Mouse (Mus musculus): ENCODE measurements around the gene Lhx3. TPM values are rescaled to one million over a fixed set of nuclear protein-coding genes. Genes with fewer than 3 reads are reported as not detected.

The Lhx3 gene
- polyA plus RNA-seq (2016; fragmentation: Nextera tagmentation; extraction: Ambion mirVana): 8.7 and 12.0 TPM in 2 replicates

- Histone ChIP-seq H3K27me3 (peaks cover 55% of the 10 kb centered on the region), H3K4me1 (peaks cover 26% of the 10 kb centered on the region), H3K4me2 (replicated peaks) (no peak within 1 kb of the TSS), H3K4me3 (peak within 1 kb of the TSS; percentile 12; the same call in 1 of the 2 replicates), H3K9ac (no peak within 1 kb of the TSS), H3K36me3 (peaks cover 31% of the 10 kb centered on the region), H3K9me3 (replicated peaks) (no peaks in the 10 kb centered on the region), H3K27ac (no peak within 1 kb of the TSS)
- 5% methylated on average over 19 of the region's 19 CpGs for WGBS
- ATAC-seq (ENCODE audit: low FRiP score): peak; percentile 63
Measured at GRCm38 (mm10) chr2:26208126-26208789, at the start of gene Lhx3. Gene Lhx3, minus strand, starts transcription at chr2:26208289.

GRCm38 (mm10) chr2:26257315-26258096 is 49.4 kb upstream of the Lhx3 start:
- Histone ChIP-seq H3K9me3 (replicated peaks) (no peaks in the 10 kb centered on the region), H3K27me3 (no peaks in the 10 kb centered on the region; the same call in 1 of the 2 replicates), H3K36me3 (no peaks in the 10 kb centered on the region), H3K4me2 (replicated peaks) (no peak overlapping the region), H3K27ac (no peak overlapping the region), H3K4me1 (no peaks in the 10 kb centered on the region), H3K9ac (no peak overlapping the region), H3K4me3 (no peak overlapping the region)
- no peak for ATAC-seq (ENCODE audit: low FRiP score)
- 87% methylated on average over 16 of the region's 16 CpGs for WGBS

GRCm38 (mm10) chr2:26254816-26255215 is 46.7 kb upstream of the Lhx3 start:
- no peak overlapping the region for H3K4me3 ChIP-seq
- no peaks in the 10 kb centered on the region; the same call in 1 of the 2 replicates for H3K27me3 ChIP-seq
- no peak overlapping the region for H3K9ac ChIP-seq
- H3K4me2 ChIP-seq (replicated peaks): no peak overlapping the region
- ATAC-seq (ENCODE audit: low FRiP score): no peak
- 60% methylated on average over 4 of the region's 4 CpGs for WGBS
- no peaks in the 10 kb centered on the region for H3K9me3 ChIP-seq (replicated peaks)
- no peaks in the 10 kb centered on the region for H3K36me3 ChIP-seq
- H3K27ac ChIP-seq: no peak overlapping the region
- H3K4me1 ChIP-seq: no peaks in the 10 kb centered on the region

- no peak for ATAC-seq (ENCODE audit: low FRiP score)
- no peak overlapping the region for H3K9ac ChIP-seq
- H3K4me3 ChIP-seq: no peak overlapping the region
- no peaks in the 10 kb centered on the region for H3K4me1 ChIP-seq
- WGBS: 67% methylated on average over 8 of the region's 8 CpGs
- no peaks in the 10 kb centered on the region for H3K9me3 ChIP-seq (replicated peaks)
- no peak overlapping the region for H3K4me2 ChIP-seq (replicated peaks)
- H3K36me3 ChIP-seq: no peaks in the 10 kb centered on the region
- H3K27me3 ChIP-seq: peaks cover 2% of the 10 kb centered on the region; the same call in 1 of the 2 replicates
- H3K27ac ChIP-seq: no peak overlapping the region
Measured at GRCm38 (mm10) chr2:26252514-26253206, 44.6 kb upstream of the Lhx3 start.

GRCm38 (mm10) chr2:26247531-26247930 is 39.4 kb upstream of the Lhx3 start:
- Histone ChIP-seq H3K27ac (no peak overlapping the region), H3K4me1 (no peaks in the 10 kb centered on the region), H3K9me3 (replicated peaks) (no peaks in the 10 kb centered on the region), H3K4me2 (replicated peaks) (no peak overlapping the region), H3K9ac (no peak overlapping the region), H3K27me3 (peaks cover 2% of the 10 kb centered on the region; the same call in 1 of the 2 replicates), H3K4me3 (no peak overlapping the region), H3K36me3 (no peaks in the 10 kb centered on the region)
- WGBS: 72% methylated on average over 3 of the region's 3 CpGs
- ATAC-seq (ENCODE audit: low FRiP score): no peak

- no peak overlapping the region for H3K27ac ChIP-seq
- H3K27me3 ChIP-seq: no peaks in the 10 kb centered on the region
- ATAC-seq (ENCODE audit: low FRiP score): no peak
- H3K4me1 ChIP-seq: peaks cover 9% of the 10 kb centered on the region
- H3K9ac ChIP-seq: no peak overlapping the region
- H3K9me3 ChIP-seq (replicated peaks): no peaks in the 10 kb centered on the region
- no peak overlapping the region for H3K4me2 ChIP-seq (replicated peaks)
- no peak overlapping the region for H3K4me3 ChIP-seq
- H3K36me3 ChIP-seq: no peaks in the 10 kb centered on the region
- 61% methylated on average over 3 of the region's 3 CpGs for WGBS
Measured at GRCm38 (mm10) chr2:26240841-26241240, 32.8 kb upstream of the Lhx3 start.

- Histone ChIP-seq H3K4me3 (no peak overlapping the region), H3K9me3 (replicated peaks) (no peaks in the 10 kb centered on the region), H3K4me1 (peaks cover 9% of the 10 kb centered on the region), H3K36me3 (no peaks in the 10 kb centered on the region), H3K27me3 (no peaks in the 10 kb centered on the region), H3K4me2 (replicated peaks) (no peak overlapping the region), H3K27ac (no peak overlapping the region), H3K9ac (no peak overlapping the region)
- no peak for ATAC-seq (ENCODE audit: low FRiP score)
- 64% methylated on average over 9 of the region's 9 CpGs for whole genome bisulfite sequencing
Measured at GRCm38 (mm10) chr2:26240330-26240729, 32.2 kb upstream of the Lhx3 start.

- H3K4me3 ChIP-seq: peak within 1 kb of the TSS; percentile 82
- no peaks in the 10 kb centered on the region for H3K36me3 ChIP-seq
- ATAC-seq (ENCODE audit: low FRiP score): peak; percentile 91
- H3K9me3 ChIP-seq (replicated peaks): no peaks in the 10 kb centered on the region
- no peaks in the 10 kb centered on the region for H3K27me3 ChIP-seq
- H3K27ac ChIP-seq: peak within 1 kb of the TSS; percentile 71
- H3K9ac ChIP-seq: peak within 1 kb of the TSS; percentile 82
- 2% methylated on average over 36 of the region's 36 CpGs for WGBS
- H3K4me1 ChIP-seq: peaks cover 17% of the 10 kb centered on the region
- peak within 1 kb of the TSS; percentile 69 for H3K4me2 ChIP-seq (replicated peaks)
Measured at GRCm38 (mm10) chr2:26237290-26237782, 29.2 kb upstream of the Lhx3 start, which contains the start of gene Qsox2. Gene Qsox2, minus strand, starts transcription at chr2:26237525.

GRCm38 (mm10) chr2:26236681-26237289 is 28.7 kb upstream of the Lhx3 start:
- WGBS: under 1% methylated on average over 46 of the region's 51 CpGs
- H3K27ac ChIP-seq: peak overlapping the region; percentile 71
- peak overlapping the region; percentile 69 for H3K4me2 ChIP-seq (replicated peaks)
- peak overlapping the region; percentile 82 for H3K4me3 ChIP-seq
- no peaks in the 10 kb centered on the region for H3K27me3 ChIP-seq
- peak; percentile 75 for ATAC-seq (ENCODE audit: low FRiP score)
- H3K9ac ChIP-seq: peak overlapping the region; percentile 82
- H3K9me3 ChIP-seq (replicated peaks): no peaks in the 10 kb centered on the region
- no peaks in the 10 kb centered on the region for H3K36me3 ChIP-seq
- peaks cover 17% of the 10 kb centered on the region for H3K4me1 ChIP-seq

- Histone ChIP-seq H3K9me3 (replicated peaks) (no peaks in the 10 kb centered on the region), H3K4me1 (peaks cover 17% of the 10 kb centered on the region), H3K27ac (no peak overlapping the region), H3K9ac (no peak overlapping the region), H3K4me2 (replicated peaks) (no peak overlapping the region), H3K36me3 (no peaks in the 10 kb centered on the region), H3K27me3 (no peaks in the 10 kb centered on the region), H3K4me3 (no peak overlapping the region)
- 88% methylated on average over 2 of the region's 2 CpGs for whole genome bisulfite sequencing
- no peak for ATAC-seq (ENCODE audit: low FRiP score)
Measured at GRCm38 (mm10) chr2:26234771-26235170, 26.7 kb upstream of the Lhx3 start.

GRCm38 (mm10) chr2:26234253-26234652 is 26.2 kb upstream of the Lhx3 start:
- H3K9ac ChIP-seq: no peak overlapping the region
- no peaks in the 10 kb centered on the region for H3K9me3 ChIP-seq (replicated peaks)
- H3K36me3 ChIP-seq: no peaks in the 10 kb centered on the region
- H3K4me3 ChIP-seq: no peak overlapping the region
- peaks cover 17% of the 10 kb centered on the region for H3K4me1 ChIP-seq
- no peak overlapping the region for H3K27ac ChIP-seq
- H3K27me3 ChIP-seq: no peaks in the 10 kb centered on the region
- ATAC-seq (ENCODE audit: low FRiP score): no peak
- no peak overlapping the region for H3K4me2 ChIP-seq (replicated peaks)
- 85% methylated on average over 5 of the region's 5 CpGs for WGBS

GRCm38 (mm10) chr2:26231366-26231765 is 23.3 kb upstream of the Lhx3 start:
- H3K4me2 ChIP-seq (replicated peaks): no peak overlapping the region
- WGBS: 78% methylated on average over 3 of the region's 3 CpGs
- H3K4me3 ChIP-seq: no peak overlapping the region
- no peaks in the 10 kb centered on the region for H3K27me3 ChIP-seq
- H3K27ac ChIP-seq: no peak overlapping the region
- H3K36me3 ChIP-seq: no peaks in the 10 kb centered on the region
- no peaks in the 10 kb centered on the region for H3K9me3 ChIP-seq (replicated peaks)
- ATAC-seq (ENCODE audit: low FRiP score): no peak
- H3K4me1 ChIP-seq: peaks cover 13% of the 10 kb centered on the region
- H3K9ac ChIP-seq: no peak overlapping the region
